Mouse (Mus musculus): ENCODE measurements around the gene Pnrc2. TPM values are rescaled to one million over a fixed set of nuclear protein-coding genes. Genes with fewer than 3 reads are reported as not detected.

The Pnrc2 gene
- polyA plus RNA-seq, 1 experiment from 2014 or later = 133 TPM

DNA sequence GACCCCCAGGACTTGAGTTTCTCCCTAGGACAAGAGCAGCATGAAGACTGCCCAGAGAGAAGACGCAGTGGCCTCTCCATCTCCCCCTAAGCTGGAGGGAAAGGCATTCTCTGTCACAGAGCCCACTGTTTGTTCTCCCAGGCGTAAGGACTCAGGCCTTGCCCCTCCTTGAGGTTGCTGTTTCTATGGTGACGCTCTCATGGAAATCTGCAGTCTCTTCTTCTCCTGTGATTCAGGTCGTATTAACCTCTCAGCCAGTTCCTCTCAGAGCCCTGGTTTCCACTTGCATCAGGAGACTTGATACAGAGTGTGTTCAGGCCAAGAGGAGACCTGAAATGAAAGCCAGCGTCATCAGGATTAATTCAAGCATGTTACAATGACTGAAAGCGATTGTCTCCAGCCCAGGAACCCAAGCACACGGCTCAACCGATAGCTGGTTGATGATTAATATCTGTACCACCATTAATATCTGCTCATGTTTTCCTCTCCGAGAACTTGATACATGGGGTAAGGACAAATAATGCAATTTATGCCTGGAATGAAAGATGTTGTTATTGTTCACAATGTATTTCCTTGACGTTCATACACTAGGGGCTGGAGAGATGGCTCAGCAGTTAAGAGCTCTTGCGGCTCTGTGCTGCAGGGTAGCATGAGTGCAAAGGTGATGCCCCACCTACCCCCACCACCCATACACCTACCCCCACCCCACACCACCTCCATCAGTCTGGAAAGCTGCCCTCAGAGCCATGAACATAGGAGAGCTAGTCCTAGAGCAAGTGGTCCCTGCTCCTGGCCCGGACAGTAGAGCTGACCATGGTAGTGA is 40.1 kb downstream of the Pnrc2 start:
- Histone ChIP-seq H3K4me1 (replicated peaks; ENCODE audit: control insufficient read depth, insufficient read depth, low read length) (0 out of 2 replicates have a peak, but pooled peaks cover 2% of the 10 kb centered on the region), H3K9ac (ENCODE audit: low read depth, low read length) (no peak overlapping the region), H3K4me3 (ENCODE audit: low read depth, low read length) (no peak overlapping the region), H3K9me3 (ENCODE audit: control insufficient read depth, low read length) (no peaks in the 10 kb centered on the region), H3K27ac (ENCODE audit: low read depth, low read length) (no peak overlapping the region), H3K27me3 (replicated peaks; ENCODE audit: control insufficient read depth, insufficient read depth, low read length) (no peaks in the 10 kb centered on the region), H3K36me3 (ENCODE audit: control insufficient read depth, insufficient read depth, low read length) (no peaks in the 10 kb centered on the region), H3K4me2 (no peak overlapping the region)
- 74% methylated on average over 12 of the region's 12 CpGs for WGBS
- ATAC-seq (replicated peaks; ENCODE audit: low FRiP score) (no peak), DNase-seq (ENCODE audit: low spot score) (no peak)

- H3K27ac ChIP-seq (ENCODE audit: low read depth, low read length) = no peak overlapping the region
- H3K4me1 ChIP-seq (replicated peaks; ENCODE audit: control insufficient read depth, insufficient read depth, low read length) = 0 out of 2 replicates have a peak, but pooled peaks cover 2% of the 10 kb centered on the region
- no peaks in the 10 kb centered on the region for H3K27me3 ChIP-seq (replicated peaks; ENCODE audit: control insufficient read depth, insufficient read depth, low read length)
- 78% methylated on average over 11 of the region's 11 CpGs for WGBS
- DNase-seq (ENCODE audit: low spot score) (no peak), ATAC-seq (replicated peaks; ENCODE audit: low FRiP score) (no peak)
- H3K4me3 ChIP-seq (ENCODE audit: low read depth, low read length) = no peak overlapping the region
- no peak overlapping the region for H3K9ac ChIP-seq (ENCODE audit: low read depth, low read length)
- no peaks in the 10 kb centered on the region for H3K36me3 ChIP-seq (ENCODE audit: control insufficient read depth, insufficient read depth, low read length)
- no peak overlapping the region for H3K4me2 ChIP-seq
- H3K9me3 ChIP-seq (ENCODE audit: control insufficient read depth, low read length) = no peaks in the 10 kb centered on the region
Measured at GRCm38 (mm10) chr4:135832070-135832469, 41.6 kb downstream of the Pnrc2 start.

DNA sequence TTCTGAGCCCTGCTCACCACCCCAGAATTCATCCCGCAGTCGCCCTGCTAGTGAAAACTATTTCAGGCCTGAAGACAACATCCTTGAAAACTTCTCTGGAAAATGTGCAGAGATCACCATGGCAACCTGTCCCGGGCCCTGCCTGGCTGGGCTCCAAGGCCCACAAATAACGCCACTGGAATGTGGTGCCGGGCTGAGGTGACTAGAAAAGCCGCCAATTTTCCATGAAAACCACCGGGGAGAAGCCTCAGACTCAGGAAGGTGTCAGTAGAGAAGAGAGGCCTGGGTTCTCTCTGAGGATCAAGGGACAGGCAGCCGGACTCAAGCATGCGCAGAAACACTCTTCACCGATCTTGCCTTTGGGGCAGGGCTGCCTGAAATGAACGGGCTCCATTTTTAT is 45.2 kb downstream of the Pnrc2 start:
- 60% methylated on average over 11 of the region's 11 CpGs for WGBS
- no peak overlapping the region; the same call in 1 of the 2 replicates for H3K27ac ChIP-seq (ENCODE audit: low read depth, low read length)
- no peak for DNase-seq (ENCODE audit: low spot score)
- no peak for ATAC-seq (replicated peaks; ENCODE audit: low FRiP score)
- no peaks in the 10 kb centered on the region for H3K36me3 ChIP-seq (ENCODE audit: control insufficient read depth, insufficient read depth, low read length)
- H3K27me3 ChIP-seq (replicated peaks; ENCODE audit: control insufficient read depth, insufficient read depth, low read length) = no peaks in the 10 kb centered on the region
- H3K4me3 ChIP-seq (ENCODE audit: low read depth, low read length) = no peak overlapping the region
- no peaks in the 10 kb centered on the region for H3K9me3 ChIP-seq (ENCODE audit: control insufficient read depth, low read length)
- no peak overlapping the region for H3K9ac ChIP-seq (ENCODE audit: low read depth, low read length)
- H3K4me2 ChIP-seq = no peak overlapping the region
- H3K4me1 ChIP-seq (replicated peaks; ENCODE audit: control insufficient read depth, insufficient read depth, low read length) = no peaks in the 10 kb centered on the region

GRCm38 (mm10) chr4:135824254-135824653 is 49.4 kb downstream of the Pnrc2 start:
- no peak overlapping the region for H3K27ac ChIP-seq (ENCODE audit: low read depth, low read length)

GRCm38 (mm10) chr4:135823298-135823697 is 50.4 kb downstream of the Pnrc2 start:
- Histone ChIP-seq H3K36me3 (ENCODE audit: control insufficient read depth, insufficient read depth, low read length) (no peaks in the 10 kb centered on the region), H3K4me1 (replicated peaks; ENCODE audit: control insufficient read depth, insufficient read depth, low read length) (no peaks in the 10 kb centered on the region), H3K9ac (ENCODE audit: low read depth, low read length) (no peak overlapping the region), H3K9me3 (ENCODE audit: control insufficient read depth, low read length) (no peaks in the 10 kb centered on the region), H3K27me3 (replicated peaks; ENCODE audit: control insufficient read depth, insufficient read depth, low read length) (no peaks in the 10 kb centered on the region), H3K27ac (ENCODE audit: low read depth, low read length) (no peak overlapping the region), H3K4me2 (no peak overlapping the region), H3K4me3 (ENCODE audit: low read depth, low read length) (no peak overlapping the region)
- ATAC-seq (replicated peaks; ENCODE audit: low FRiP score) (no peak), DNase-seq (ENCODE audit: low spot score) (no peak)
- 50% methylated on average over 2 of the region's 2 CpGs for WGBS

More at GRCm38 (mm10) chr4:135824254-135824653, 49.4 kb downstream of the Pnrc2 start:
- H3K4me3 ChIP-seq (ENCODE audit: low read depth, low read length) = no peak overlapping the region
- no peak overlapping the region for H3K4me2 ChIP-seq
- H3K9me3 ChIP-seq (ENCODE audit: control insufficient read depth, low read length) = no peaks in the 10 kb centered on the region
- 64% methylated on average over 8 of the region's 8 CpGs for WGBS
- no peaks in the 10 kb centered on the region for H3K36me3 ChIP-seq (ENCODE audit: control insufficient read depth, insufficient read depth, low read length)
- H3K4me1 ChIP-seq (replicated peaks; ENCODE audit: control insufficient read depth, insufficient read depth, low read length) = no peaks in the 10 kb centered on the region
- no peak overlapping the region for H3K9ac ChIP-seq (ENCODE audit: low read depth, low read length)
- ATAC-seq (replicated peaks; ENCODE audit: low FRiP score) (no peak), DNase-seq (ENCODE audit: low spot score) (no peak)
- H3K27me3 ChIP-seq (replicated peaks; ENCODE audit: control insufficient read depth, insufficient read depth, low read length) = no peaks in the 10 kb centered on the region

- no peak for DNase-seq (ENCODE audit: low spot score)
- no peak for ATAC-seq (replicated peaks; ENCODE audit: low FRiP score)
- Histone ChIP-seq H3K9ac (ENCODE audit: low read depth, low read length) (no peak overlapping the region), H3K4me1 (replicated peaks; ENCODE audit: control insufficient read depth, insufficient read depth, low read length) (peaks cover 6% of the 10 kb centered on the region), H3K36me3 (ENCODE audit: control insufficient read depth, insufficient read depth, low read length) (no peaks in the 10 kb centered on the region), H3K27me3 (replicated peaks; ENCODE audit: control insufficient read depth, insufficient read depth, low read length) (no peaks in the 10 kb centered on the region), H3K9me3 (ENCODE audit: control insufficient read depth, low read length) (no peaks in the 10 kb centered on the region), H3K27ac (ENCODE audit: low read depth, low read length) (no peak overlapping the region), H3K4me2 (no peak overlapping the region), H3K4me3 (ENCODE audit: low read depth, low read length) (no peak overlapping the region)
- WGBS = 88% methylated on average over 4 of the region's 4 CpGs
Measured at GRCm38 (mm10) chr4:135821772-135822171, 51.9 kb downstream of the Pnrc2 start.

Other genes starting within 250 kb of the Pnrc2 start
- 0.07 and 0.13 TPM in 2 replicates for gene Ifnlr1, start 187.6 kb downstream of the Pnrc2 start, polyA plus RNA-seq (2014; fragmentation: Nextera tagmentation; extraction: Ambion mirVana)
- gene Il22ra1, start 145.7 kb downstream of the Pnrc2 start, polyA plus RNA-seq (2014; fragmentation: Nextera tagmentation; extraction: Ambion mirVana) = 0.10 and 0.49 TPM in 2 replicates
- gene Myom3, start 114.1 kb downstream of the Pnrc2 start, polyA plus RNA-seq (2014; fragmentation: Nextera tagmentation; extraction: Ambion mirVana) = 0.11 TPM in 1 of 2 replicates, not detected in the other
- gene Srsf10, start 18.1 kb downstream of the Pnrc2 start, polyA plus RNA-seq (2014; fragmentation: Nextera tagmentation; extraction: Ambion mirVana) = 233 and 249 TPM in 2 replicates
- 6.3 and 7.1 TPM in 2 replicates for gene Cnr2, start 21.5 kb upstream of the Pnrc2 start, polyA plus RNA-seq (2014; fragmentation: Nextera tagmentation; extraction: Ambion mirVana)
- 39.6 and 47.7 TPM in 2 replicates for gene Fuca1, start 46.9 kb upstream of the Pnrc2 start, polyA plus RNA-seq (2014; fragmentation: Nextera tagmentation; extraction: Ambion mirVana)
- gene Hmgcl, start 72.6 kb upstream of the Pnrc2 start, polyA plus RNA-seq (2014; fragmentation: Nextera tagmentation; extraction: Ambion mirVana) = 97.1 and 104 TPM in 2 replicates
- 47.7 and 49.8 TPM in 2 replicates for gene Gale, start 89.9 kb upstream of the Pnrc2 start, polyA plus RNA-seq (2014; fragmentation: Nextera tagmentation; extraction: Ambion mirVana)
- 104 and 106 TPM in 2 replicates for gene Lypla2, start 98.8 kb upstream of the Pnrc2 start, polyA plus RNA-seq (2014; fragmentation: Nextera tagmentation; extraction: Ambion mirVana)
- gene Pithd1, start 113.4 kb upstream of the Pnrc2 start, polyA plus RNA-seq (2014; fragmentation: Nextera tagmentation; extraction: Ambion mirVana) = 96.9 and 106 TPM in 2 replicates
- 48.6 and 51.6 TPM in 2 replicates for gene Eloa, start 147.9 kb upstream of the Pnrc2 start, polyA plus RNA-seq (2014; fragmentation: Nextera tagmentation; extraction: Ambion mirVana)
- 567 and 611 TPM in 2 replicates for gene Rpl11, start 179.6 kb upstream of the Pnrc2 start, polyA plus RNA-seq (2014; fragmentation: Nextera tagmentation; extraction: Ambion mirVana)